ENCODE assay signal across 24 mouse cellular contexts in the genomic region with DNA sequence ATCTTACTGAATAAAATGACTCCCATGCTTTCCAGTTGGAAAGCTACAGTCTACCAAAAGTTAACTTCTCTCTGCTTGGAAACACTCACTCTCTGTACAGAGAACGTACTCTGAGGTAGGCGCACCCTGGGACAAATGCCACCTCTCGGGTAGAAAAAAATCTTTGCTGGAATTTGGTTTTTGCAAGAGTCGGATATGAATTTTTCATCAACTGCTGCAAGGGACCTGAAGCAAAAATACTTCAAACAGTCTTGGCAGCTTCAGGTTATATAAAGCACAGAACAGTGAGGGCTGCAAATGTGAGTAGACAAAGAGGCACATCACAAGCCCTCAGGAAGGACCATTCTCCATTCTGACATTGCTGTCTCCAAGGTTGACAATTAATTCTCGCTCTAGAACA.
DNase-seq lines count a peak whose midpoint lies in the region; ATAC-seq lines count a peak whose summit lies in the region.
"Had no signal": no experiment of that assay in that cellular context is flagged by ENCODE, and none has a peak within 500 bp of the region (broad histone marks: within the 10 kb centered on the region; RNA-seq: fewer than 3 reads in every experiment).

No protein-coding gene starts in this region.

- H3K9ac ChIP-seq in forebrain, embryonic 11.5 days (ENCODE audit: low read length) = no peak overlapping the region
- H3K9ac ChIP-seq: embryonic facial prominence, embryonic 15.5 days; forebrain, embryonic 15.5 days; hindbrain, embryonic 14.5 days; limb, embryonic 13.5 days; liver, embryonic 13.5 days; lung, embryonic 14.5 days; midbrain, embryonic 13.5 days had no signal

- no peak overlapping the region for H3K4me2 ChIP-seq in forebrain, embryonic 11.5 days (ENCODE audit: low read depth, low read length, severe bottlenecking)
- H3K4me2 ChIP-seq: embryonic facial prominence, embryonic 15.5 days; forebrain, embryonic 15.5 days; hindbrain, embryonic 14.5 days; limb, embryonic 13.5 days; liver, embryonic 13.5 days; lung, embryonic 14.5 days; midbrain, embryonic 13.5 days had no signal

- H3K27me3 ChIP-seq in forebrain, embryonic 11.5 days (ENCODE audit: control insufficient read depth, insufficient read depth, low read length) = no peaks in the 10 kb centered on the region
- H3K27me3 ChIP-seq: embryonic facial prominence, embryonic 15.5 days; forebrain, embryonic 15.5 days; limb, embryonic 13.5 days; liver, embryonic 13.5 days; megakaryocyte, embryonic 14.5 days; midbrain, embryonic 13.5 days had no signal

- peak; percentile 33 for DNase-seq in left cerebral cortex, adult 11 months (ENCODE audit: low spot score)
- no peak for DNase-seq in left cerebral cortex, postnatal 4 days
- DNase-seq in left cerebral cortex, adult 8-10 months (ENCODE audit: low spot score in 2 of 2) = peak; percentile 4 to 44
- peak; percentile 39 to 54 for DNase-seq in right cerebral cortex, postnatal 10 days (ENCODE audit: low spot score in 2 of 2)
- DNase-seq in forebrain, embryonic 11.5 days (ENCODE audit: low spot score) = no peak
- no peak for DNase-seq in urinary bladder, postnatal 36 days (ENCODE audit: low spot score in 2 of 2)
- DNase-seq in kidney, postnatal 4 days = no peak
- DNase-seq: adrenal gland, postnatal 10 days; cerebellum, adult 2 months; cerebellum, postnatal 36 days; gastrocnemius, adult 2 months; kidney, adult 18-20 months; liver, embryonic 13.5 days; lung, embryonic 14.5 days; spleen, adult 18-20 months; thymus, postnatal 25 days had no signal

- H3K4me3 ChIP-seq in forebrain, embryonic 11.5 days (ENCODE audit: low read depth, low read length) = no peak overlapping the region
- H3K4me3 ChIP-seq: embryonic facial prominence, embryonic 15.5 days; forebrain, embryonic 15.5 days; gastrocnemius, adult 2 months; limb, embryonic 13.5 days; liver, embryonic 13.5 days; megakaryocyte, embryonic 14.5 days; midbrain, embryonic 13.5 days had no signal

- intact Hi-C loops in left cerebral cortex, postnatal 4 days (cut with DNase I) = no loop called here

- no peak for ATAC-seq in forebrain, embryonic 11.5 days (replicated peaks; ENCODE audit: low FRiP score)
- ATAC-seq: activated CD4-positive, CD25-positive, alpha-beta regulatory T cell, adult 4 months; forebrain, embryonic 15.5 days; inflammation-experienced regulatory T-cells, adult 6 months; midbrain, embryonic 13.5 days had no signal

- 86% methylated on average over 5 of the region's 5 CpGs for WGBS in forebrain, embryonic 11.5 days

- no peaks in the 10 kb centered on the region for H3K4me1 ChIP-seq in forebrain, embryonic 11.5 days (replicated peaks; ENCODE audit: control insufficient read depth, insufficient read depth, low read length)
- H3K4me1 ChIP-seq: embryonic facial prominence, embryonic 15.5 days; forebrain, embryonic 15.5 days; limb, embryonic 13.5 days; liver, embryonic 13.5 days; megakaryocyte, embryonic 14.5 days; midbrain, embryonic 13.5 days had no signal

- no peaks in the 10 kb centered on the region for H3K36me3 ChIP-seq in forebrain, embryonic 11.5 days (ENCODE audit: control insufficient read depth, insufficient read depth, low read length)
- H3K36me3 ChIP-seq: embryonic facial prominence, embryonic 15.5 days; forebrain, embryonic 15.5 days; limb, embryonic 13.5 days; liver, embryonic 13.5 days; midbrain, embryonic 13.5 days had no signal

- H3K9me3 ChIP-seq in forebrain, embryonic 11.5 days (ENCODE audit: control insufficient read depth, low read length) = no peaks in the 10 kb centered on the region
- H3K9me3 ChIP-seq: embryonic facial prominence, embryonic 15.5 days; forebrain, embryonic 15.5 days; limb, embryonic 13.5 days; liver, embryonic 13.5 days; megakaryocyte, embryonic 14.5 days; midbrain, embryonic 13.5 days had no signal

- H3K27ac ChIP-seq in forebrain, embryonic 11.5 days (ENCODE audit: low read depth, low read length) = no peak overlapping the region
- H3K27ac ChIP-seq: embryonic facial prominence, embryonic 15.5 days; forebrain, embryonic 15.5 days; gastrocnemius, adult 2 months; hindbrain, embryonic 14.5 days; limb, embryonic 13.5 days; liver, embryonic 13.5 days; midbrain, embryonic 13.5 days had no signal

Comparison
In these comparisons a context has a peak if more than half of its experiments do, and no peak if none do; other contexts are left out.
1. DNase-seq: peak in left cerebral cortex, adult 11 months (single experiment), left cerebral cortex, adult 8-10 months (2 of 2) and right cerebral cortex, postnatal 10 days (2 of 2); none in left cerebral cortex, postnatal 4 days (single experiment), forebrain, embryonic 11.5 days (single experiment), urinary bladder, postnatal 36 days (0 of 2) and kidney, postnatal 4 days (0 of 2).